13 mouse cellular contexts compared by ENCODE assay signal in the genomic region with DNA sequence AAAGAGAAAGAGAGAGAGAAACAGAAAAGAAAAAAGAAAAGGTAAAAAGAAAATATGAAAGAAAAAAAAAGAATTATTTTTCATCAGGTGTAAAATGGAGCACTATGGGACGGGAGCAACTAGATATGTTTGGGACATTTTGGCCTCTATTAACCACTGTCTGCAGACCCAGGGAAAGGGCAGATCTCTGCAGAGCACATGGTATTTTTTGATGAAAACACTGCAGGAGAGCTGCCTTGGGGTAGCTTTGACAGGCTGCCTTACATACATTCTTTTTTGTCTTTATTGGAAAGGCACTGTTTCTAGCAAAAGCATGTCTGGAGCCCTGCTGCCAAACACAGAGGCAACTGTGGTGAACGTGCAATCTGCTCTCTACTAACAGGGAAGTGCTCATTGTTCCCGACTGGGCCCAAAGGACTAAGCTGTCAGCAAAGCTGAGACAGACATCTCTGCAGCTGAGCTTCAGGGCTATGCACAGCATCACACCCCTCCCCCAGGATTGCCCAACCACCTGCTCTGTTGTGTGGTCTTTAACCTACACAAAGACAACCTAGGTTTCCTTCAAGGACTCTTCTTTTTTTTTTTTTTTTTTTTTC.
DNase-seq lines count a peak whose midpoint lies in the region; ATAC-seq and TF ChIP-seq lines count a peak whose summit lies in the region.
"Had no signal": no experiment of that assay in that cellular context is flagged by ENCODE, and none has a peak within 500 bp of the region (broad histone marks: within the 10 kb centered on the region; RNA-seq: fewer than 3 reads in every experiment).

No protein-coding gene starts in this region.

- H3K9ac ChIP-seq in limb, embryonic 13.5 days = no peak overlapping the region
- no peak overlapping the region for H3K9ac ChIP-seq in midbrain, postnatal 0 days (replicated peaks; ENCODE audit: low read length, poor library complexity, severe bottlenecking)
- H3K9ac ChIP-seq: heart, embryonic 13.5 days had no signal

- no peak for TF ChIP-seq CTCF in midbrain, postnatal 0 days (IDR thresholded peaks at IDR 0.05)

- no peak overlapping the region for H3K4me3 ChIP-seq in limb, embryonic 13.5 days
- no peak overlapping the region for H3K4me3 ChIP-seq in limb, embryonic 10.5 days
- no peak overlapping the region for H3K4me3 ChIP-seq in forebrain, embryonic 10.5 days
- H3K4me3 ChIP-seq in midbrain, postnatal 0 days (ENCODE audit: low read depth, low read length) = no peak overlapping the region
- H3K4me3 ChIP-seq: heart, embryonic 13.5 days had no signal

- no peaks in the 10 kb centered on the region for H3K4me1 ChIP-seq in limb, embryonic 13.5 days
- no peaks in the 10 kb centered on the region for H3K4me1 ChIP-seq in limb, embryonic 10.5 days
- H3K4me1 ChIP-seq in forebrain, embryonic 10.5 days = peaks cover 4% of the 10 kb centered on the region; the same call in 1 of the 2 replicates
- H3K4me1 ChIP-seq in midbrain, postnatal 0 days (ENCODE audit: insufficient read depth, low read length) = no peaks in the 10 kb centered on the region
- H3K4me1 ChIP-seq: heart, embryonic 13.5 days had no signal

- H3K4me2 ChIP-seq in limb, embryonic 13.5 days (replicated peaks) = no peak overlapping the region
- H3K4me2 ChIP-seq in midbrain, postnatal 0 days (ENCODE audit: low read depth, low read length, poor library complexity, severe bottlenecking) = no peak overlapping the region
- H3K4me2 ChIP-seq: heart, embryonic 13.5 days had no signal

- intact Hi-C loops in left cerebral cortex, postnatal 36 days (cut with DNase I) = no loop called here

- H3K36me3 ChIP-seq in limb, embryonic 13.5 days = no peaks in the 10 kb centered on the region
- H3K36me3 ChIP-seq in limb, embryonic 10.5 days = no peaks in the 10 kb centered on the region
- no peaks in the 10 kb centered on the region for H3K36me3 ChIP-seq in forebrain, embryonic 10.5 days (replicated peaks)
- no peaks in the 10 kb centered on the region for H3K36me3 ChIP-seq in midbrain, postnatal 0 days (ENCODE audit: insufficient read depth, low read length)
- H3K36me3 ChIP-seq: heart, embryonic 13.5 days had no signal

- WGBS in limb, embryonic 13.5 days = 31% methylated on average over 3 of the region's 3 CpGs
- 59% methylated on average over 3 of the region's 3 CpGs for WGBS in limb, embryonic 10.5 days
- 36% methylated on average over 3 of the region's 3 CpGs for WGBS in forebrain, embryonic 10.5 days
- WGBS in midbrain, postnatal 0 days = 13% methylated on average over 3 of the region's 3 CpGs

- no peak for DNase-seq in limb, embryonic 10.5 days (ENCODE audit: low spot score)
- DNase-seq in forebrain, embryonic 10.5 days (ENCODE audit: extremely low spot score, low spot score) = peak; percentile 18
- DNase-seq in layer of hippocampus, adult 18-20 months (ENCODE audit: low spot score in 2 of 2) = peak; percentile 21 to 67
- peak; percentile 45 for DNase-seq in midbrain, postnatal 0 days (ENCODE audit: low spot score)
- DNase-seq in thymus, postnatal 25 days = no peak
- DNase-seq in left cerebral cortex, postnatal 36 days (ENCODE audit: low spot score in 2 of 2) = no peak
- DNase-seq: cerebellum, adult 18-20 months; kidney, adult 18-20 months; thymus, adult 18-20 months had no signal

- no peaks in the 10 kb centered on the region for H3K9me3 ChIP-seq in limb, embryonic 13.5 days
- no peaks in the 10 kb centered on the region for H3K9me3 ChIP-seq in limb, embryonic 10.5 days (replicated peaks)
- peaks cover 6% of the 10 kb centered on the region; the same call in 1 of the 2 replicates for H3K9me3 ChIP-seq in forebrain, embryonic 10.5 days
- no peaks in the 10 kb centered on the region for H3K9me3 ChIP-seq in midbrain, postnatal 0 days (ENCODE audit: low read length)
- H3K9me3 ChIP-seq: heart, embryonic 13.5 days had no signal

- no peaks in the 10 kb centered on the region for H3K27me3 ChIP-seq in limb, embryonic 13.5 days
- no peaks in the 10 kb centered on the region for H3K27me3 ChIP-seq in limb, embryonic 10.5 days (ENCODE audit: low read depth, poor library complexity, severe bottlenecking)
- H3K27me3 ChIP-seq in forebrain, embryonic 10.5 days (ENCODE audit: poor library complexity, severe bottlenecking) = no peaks in the 10 kb centered on the region
- no peaks in the 10 kb centered on the region for H3K27me3 ChIP-seq in midbrain, postnatal 0 days (ENCODE audit: insufficient read depth, low read length)
- H3K27me3 ChIP-seq: heart, embryonic 13.5 days had no signal

- ATAC-seq in limb, embryonic 13.5 days (ENCODE audit: low FRiP score, low read depth) = peak; percentile 57; the same call in 1 of the 2 replicates
- ATAC-seq in midbrain, postnatal 0 days (ENCODE audit: low FRiP score) = no peak
- no peak for ATAC-seq in erythroblast, adult 5-6 weeks (replicated peaks; ENCODE audit: low FRiP score, poor library complexity, severe bottlenecking)
- ATAC-seq: CD4-positive, CD25-positive, alpha-beta regulatory T cell, adult 4 months had no signal

- H3K27ac ChIP-seq in limb, embryonic 13.5 days = no peak overlapping the region
- H3K27ac ChIP-seq in limb, embryonic 10.5 days = no peak overlapping the region
- H3K27ac ChIP-seq in forebrain, embryonic 10.5 days = no peak overlapping the region
- H3K27ac ChIP-seq in midbrain, postnatal 0 days (ENCODE audit: low read depth, low read length) = no peak overlapping the region
- H3K27ac ChIP-seq: heart, embryonic 13.5 days had no signal

Comparison
In these comparisons a context has a peak if more than half of its experiments do, and no peak if none do; other contexts are left out.
1. DNase-seq: peak in forebrain, embryonic 10.5 days (single experiment), layer of hippocampus, adult 18-20 months (2 of 2) and midbrain, postnatal 0 days (single experiment); none in limb, embryonic 10.5 days (single experiment), thymus, postnatal 25 days (single experiment) and left cerebral cortex, postnatal 36 days (0 of 2).